Mouse (Mus musculus) ZHBTc4 (cell line): ENCODE measurements around the gene Hoxa3.

Experiments
- DNase-seq: peaks from one replicate; pipeline ENCODE4 v3.0.0-alpha.2; 2011; ENCODE audit warnings: low read depth, low spot score

Gene Hoxa3

DNA sequence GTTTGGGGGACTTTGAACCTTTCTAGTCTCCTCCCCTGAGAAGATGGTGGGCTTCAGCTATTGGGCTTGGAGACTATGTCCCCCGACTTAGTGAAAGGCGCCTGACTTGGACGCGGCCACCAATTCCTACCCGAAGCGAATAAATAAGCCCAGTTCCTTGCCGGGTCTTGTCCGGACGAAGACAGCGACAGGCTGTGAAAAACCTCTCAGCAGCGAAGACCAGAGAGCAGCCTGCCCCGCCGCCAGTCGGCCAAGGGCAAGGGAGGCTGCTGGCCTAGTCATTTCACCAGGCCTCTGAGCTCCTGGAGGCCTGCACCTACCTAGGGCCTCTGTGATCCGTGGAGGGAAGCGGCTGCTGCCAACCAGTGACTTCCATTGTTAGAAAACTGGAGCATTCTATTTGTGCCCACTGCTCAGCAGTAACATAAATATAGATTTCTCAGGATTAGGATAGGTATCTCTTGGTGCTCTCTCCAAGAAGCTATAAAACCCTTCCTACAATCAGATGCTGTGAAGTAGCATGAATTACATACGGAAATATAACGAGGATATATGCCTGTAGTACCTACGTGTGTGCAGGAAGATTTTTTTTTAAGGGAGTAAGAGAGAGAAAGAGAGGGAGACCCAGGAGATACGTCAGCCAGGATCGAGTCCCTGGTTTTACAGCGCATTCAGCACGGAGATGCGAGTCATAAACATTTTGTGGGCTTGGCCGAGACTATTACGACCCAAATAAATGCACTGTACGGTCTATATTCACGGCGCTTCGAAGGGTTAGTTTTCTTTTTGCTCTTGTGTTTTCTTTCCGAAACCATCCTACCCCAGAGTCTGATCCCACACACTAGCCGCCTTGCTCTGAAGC is 7.1 kb upstream of the Hoxa3 start:
- peak; percentile 35 for DNase-seq

DNA sequence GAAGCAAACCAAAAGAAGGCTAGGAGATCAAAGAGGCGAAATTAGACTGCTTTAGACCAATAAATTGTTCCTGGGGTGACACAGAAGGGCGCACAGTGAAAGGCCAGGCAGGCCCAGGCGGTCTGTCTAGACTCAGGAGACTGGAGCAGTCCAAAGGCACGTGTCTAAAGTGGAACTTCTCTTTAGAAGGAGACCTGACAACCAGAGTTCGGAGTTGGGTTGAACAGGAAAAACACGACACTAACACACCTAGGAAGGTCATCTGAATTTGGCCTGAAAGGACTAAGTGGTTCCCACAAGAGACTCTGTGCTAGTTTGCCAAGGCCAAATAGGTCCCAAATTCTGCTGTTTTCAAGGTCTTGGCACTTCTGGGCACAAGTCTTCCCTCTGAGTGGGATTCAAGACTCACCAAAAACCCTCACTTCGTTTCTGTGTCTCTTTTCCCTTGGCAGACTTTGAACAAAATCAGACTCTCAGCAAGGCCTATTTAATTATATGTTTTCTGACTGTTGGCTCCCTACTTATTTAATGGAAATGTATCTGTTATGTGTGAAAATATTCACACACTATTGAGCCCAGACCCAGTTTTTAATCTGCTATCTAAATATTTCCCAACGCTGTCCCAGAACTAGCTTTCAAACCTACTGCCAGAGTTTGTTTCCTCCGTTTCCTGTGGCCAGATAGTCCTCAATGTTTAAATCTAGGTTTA is 6.3 kb upstream of the Hoxa3 start:
- DNase-seq = no peak

DNA sequence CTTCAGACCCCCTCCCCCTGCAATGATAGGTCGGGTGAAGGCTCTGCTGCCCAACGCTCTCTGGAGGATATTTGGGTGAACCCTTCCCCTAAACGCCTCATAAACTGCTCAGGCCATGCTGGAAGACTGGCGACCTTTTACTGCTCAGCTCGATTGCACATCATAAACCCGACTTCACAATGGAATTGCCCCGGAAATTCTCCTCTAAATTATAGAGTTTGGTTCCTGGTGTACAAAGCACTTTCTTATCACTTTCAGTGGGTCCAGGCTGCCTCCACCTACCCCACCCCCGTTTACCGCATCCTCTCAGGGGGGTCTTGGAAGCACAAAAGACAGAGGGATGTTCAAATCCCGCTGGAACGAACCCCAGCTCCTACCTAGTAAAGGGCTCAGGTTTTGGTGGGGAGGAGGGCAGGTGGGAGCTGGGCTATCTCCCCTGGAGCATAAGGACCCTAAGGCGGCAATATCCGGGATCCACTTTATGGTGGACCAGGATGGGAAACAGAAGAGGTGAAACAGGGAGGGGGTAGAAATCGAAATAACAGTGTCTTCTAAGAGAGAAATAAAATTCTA is 5.6 kb upstream of the Hoxa3 start:
- DNase-seq = no peak

DNA sequence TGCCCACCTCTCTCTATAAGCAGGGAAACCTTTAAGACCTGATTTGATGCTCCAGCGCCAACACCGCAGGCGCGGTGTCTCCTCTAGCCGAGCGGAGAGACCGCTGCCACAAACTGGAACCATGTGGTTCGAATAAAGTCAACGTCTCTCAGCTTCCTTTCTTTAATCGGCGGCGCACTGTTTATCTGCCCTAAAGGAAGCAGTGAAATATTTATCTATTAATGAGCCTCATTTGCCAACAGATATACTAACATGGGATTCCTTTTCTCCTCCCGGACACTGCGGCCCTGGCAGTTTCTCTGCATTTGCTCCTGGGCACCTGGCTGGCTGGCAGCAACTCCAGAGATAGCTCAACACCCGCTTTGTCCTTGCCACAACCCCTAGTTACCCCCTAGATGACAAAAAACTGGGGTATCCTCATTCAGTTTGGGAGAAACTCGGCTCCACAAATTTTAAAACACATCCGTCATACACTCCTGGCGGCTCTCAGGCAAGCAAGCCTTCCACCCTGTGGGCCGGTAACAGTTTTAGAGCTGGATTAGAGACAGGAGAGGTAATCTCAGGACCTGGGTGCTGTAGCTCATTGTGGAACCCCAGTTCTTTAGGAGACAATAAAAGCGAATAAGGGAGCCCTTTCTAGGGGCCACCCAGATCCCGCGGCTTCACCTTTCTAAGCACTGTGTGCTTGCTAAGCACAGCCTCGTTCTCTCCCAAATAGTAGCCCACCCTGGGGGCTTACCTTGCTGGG is 4.9 kb upstream of the Hoxa3 start:
- DNase-seq = peak; percentile 65

DNA sequence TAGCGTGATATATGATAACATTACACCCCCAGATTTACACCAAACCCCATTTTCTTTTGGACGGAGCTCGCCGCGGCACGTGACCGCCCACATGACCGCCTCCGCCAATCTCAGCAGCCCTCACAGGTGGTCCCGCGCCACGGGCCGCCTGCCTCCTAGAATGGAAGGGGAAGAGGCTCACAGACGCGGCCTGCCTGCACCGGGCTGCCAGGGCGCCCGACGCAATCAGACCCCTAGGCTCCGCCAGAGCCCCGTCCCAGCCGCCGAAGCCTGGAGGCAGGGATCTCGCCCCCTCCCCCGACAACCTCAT is 4.3 kb upstream of the Hoxa3 start:
- DNase-seq = peak; percentile 87

DNA sequence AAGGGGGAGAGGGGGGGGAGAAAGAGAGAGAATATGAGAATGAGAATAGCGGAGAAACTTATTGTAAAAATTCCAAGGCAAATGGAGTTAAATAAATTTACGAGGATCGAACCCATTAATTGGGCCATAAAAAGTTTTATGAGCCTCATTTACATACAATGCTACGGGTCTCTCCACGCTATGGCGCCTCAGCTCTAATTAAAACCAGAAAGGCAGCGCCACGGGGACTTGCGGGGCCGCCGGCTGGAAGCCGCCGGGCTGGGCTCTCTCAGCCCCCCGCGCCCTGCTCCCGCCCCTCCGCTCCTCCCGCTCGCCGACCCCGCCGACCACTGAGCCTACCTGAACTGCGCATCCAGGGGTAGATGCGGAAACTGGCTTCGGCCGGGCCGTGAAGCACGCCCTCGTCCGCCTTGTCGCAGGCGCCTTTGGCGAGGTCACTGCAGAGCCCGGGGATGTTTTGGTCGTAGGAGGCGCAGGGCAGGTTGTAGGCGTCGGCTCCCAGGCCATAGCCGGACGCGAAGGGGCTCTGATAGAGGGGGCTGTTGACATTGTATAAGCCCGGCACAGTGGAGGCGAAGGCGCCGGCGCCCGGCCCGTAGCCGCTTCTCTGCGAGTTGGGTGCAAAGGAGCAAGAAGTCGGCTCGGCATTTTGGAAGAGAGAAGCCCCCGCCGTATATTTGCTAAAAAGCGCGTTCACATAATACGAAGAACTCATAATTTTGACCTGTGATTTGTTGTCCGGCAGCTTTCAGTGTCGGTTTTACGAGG is 3.7 kb upstream of the Hoxa3 start:
- DNase-seq = peak; percentile 67

DNA sequence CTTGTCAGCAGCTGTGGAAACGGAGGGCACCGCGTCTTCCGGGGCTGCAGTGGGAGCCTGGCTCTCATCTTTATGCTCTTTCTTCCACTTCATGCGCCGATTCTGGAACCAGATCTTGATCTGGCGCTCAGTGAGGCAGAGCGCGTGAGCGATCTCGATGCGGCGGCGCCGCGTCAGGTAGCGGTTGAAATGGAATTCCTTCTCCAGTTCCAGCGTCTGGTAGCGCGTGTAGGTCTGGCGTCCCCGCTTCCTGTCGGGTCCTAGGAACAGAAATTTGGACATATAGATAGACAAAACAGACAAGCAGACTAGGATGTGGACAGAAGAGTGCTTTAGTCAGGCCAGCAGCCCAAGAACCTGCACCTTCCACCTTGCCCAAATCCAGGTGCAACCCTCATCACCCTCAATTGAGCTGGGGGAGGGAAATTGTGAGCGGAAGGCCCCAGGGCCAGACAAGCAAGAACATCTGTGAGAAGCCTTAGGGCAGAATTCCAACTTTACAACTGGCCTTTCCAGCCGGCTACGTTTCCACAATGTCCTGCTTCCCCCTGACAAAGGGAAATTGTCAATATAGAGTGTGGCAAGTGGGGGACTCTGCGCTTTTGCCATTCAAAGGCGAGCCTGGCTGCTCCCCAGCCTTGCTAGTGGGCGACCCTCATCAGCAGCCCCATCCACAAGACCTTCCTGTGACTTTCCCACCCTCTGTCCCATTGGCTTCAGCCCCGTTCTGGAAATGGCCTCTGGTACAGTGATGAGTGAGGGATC is 2.8 kb upstream of the Hoxa3 start:
- DNase-seq = peak; percentile 66

DNA sequence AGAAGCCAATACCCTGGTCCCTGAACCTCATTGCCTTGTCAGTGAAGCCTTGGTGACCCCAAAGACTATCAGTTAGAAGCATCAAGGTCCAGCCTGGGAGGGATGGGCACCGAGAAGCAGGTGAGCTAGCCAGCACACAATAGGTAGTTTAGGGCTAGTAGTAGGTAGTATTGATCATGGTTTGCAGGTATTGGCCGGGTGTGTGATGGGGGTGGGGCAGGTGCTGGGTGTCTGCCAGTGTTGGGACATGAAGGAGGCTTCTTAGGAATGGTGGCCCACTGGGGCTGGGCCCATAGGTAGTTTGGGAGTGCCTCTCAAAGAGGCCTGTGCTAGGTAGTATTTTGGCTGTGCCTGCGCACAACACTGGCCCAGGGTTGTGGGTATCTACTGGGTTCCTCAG is 1.9 kb upstream of the Hoxa3 start:
- peak; percentile 5 for DNase-seq

DNA sequence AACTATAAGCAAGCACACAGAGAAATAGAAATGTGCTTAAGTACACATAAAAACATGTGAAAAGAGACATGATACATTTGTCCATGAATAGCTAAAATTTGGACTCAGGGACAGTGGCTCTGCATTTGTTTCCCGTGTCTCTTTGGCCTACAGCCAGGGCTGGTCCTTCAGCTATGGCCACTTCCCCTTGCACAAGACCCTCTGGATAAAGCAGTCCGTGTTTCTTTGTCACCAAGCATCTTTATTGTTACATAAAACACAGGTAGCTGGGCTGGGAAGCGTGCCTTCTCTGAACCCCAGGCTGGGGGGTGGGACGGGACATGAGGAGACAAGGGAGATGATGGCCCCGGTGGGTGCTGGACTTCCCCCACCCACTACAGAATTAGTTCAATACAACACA is 1.1 kb upstream of the Hoxa3 start:
- no peak for DNase-seq

DNA sequence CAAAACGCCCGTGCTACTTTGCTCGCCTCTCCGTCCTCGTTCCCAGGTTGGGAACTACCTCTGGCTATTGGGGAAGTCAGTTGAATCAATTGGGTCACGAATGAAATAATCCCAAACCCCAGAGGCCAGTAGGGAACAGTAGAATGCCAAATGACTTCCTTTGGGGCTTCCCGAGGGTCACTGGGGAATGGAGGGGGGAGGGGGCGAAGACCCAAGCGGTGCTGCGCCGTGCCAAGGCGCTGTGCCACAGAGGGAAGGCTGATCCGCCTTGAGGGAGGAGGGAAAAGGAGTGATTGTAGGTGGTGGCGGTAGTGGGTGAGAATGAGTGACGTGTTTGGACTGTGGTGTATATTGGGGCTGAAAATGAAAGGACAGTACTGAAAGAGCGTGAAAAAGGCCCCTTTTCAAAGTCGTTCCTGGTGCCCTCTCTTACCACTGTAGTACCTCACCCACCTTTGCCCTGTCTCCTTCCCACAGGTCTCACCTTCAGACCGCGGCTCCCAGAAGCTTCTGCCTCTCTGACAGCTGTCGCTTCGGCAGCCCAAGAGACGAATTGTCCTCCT is 499 bp downstream of the Hoxa3 start:
- DNase-seq = no peak

DNA sequence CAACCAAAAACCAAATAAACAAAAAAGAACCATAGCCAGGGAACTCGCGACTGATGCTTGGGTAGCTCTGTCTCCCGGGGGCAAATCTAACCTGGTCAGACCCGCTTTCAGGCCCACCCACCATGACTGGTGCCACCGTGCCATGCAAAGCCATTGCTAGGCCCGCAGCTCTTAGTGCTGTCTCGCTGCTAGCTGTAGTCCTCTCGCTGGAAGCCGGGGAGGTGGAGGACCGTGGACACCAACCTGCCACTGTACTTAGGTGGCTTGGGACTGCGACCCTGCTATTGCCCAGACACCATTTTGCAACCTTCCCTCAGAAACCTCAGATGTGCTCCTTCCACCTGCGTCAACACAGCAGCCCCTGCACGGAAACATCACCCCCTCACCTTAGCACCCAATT is 1.2 kb downstream of the Hoxa3 start:
- DNase-seq = no peak

DNA sequence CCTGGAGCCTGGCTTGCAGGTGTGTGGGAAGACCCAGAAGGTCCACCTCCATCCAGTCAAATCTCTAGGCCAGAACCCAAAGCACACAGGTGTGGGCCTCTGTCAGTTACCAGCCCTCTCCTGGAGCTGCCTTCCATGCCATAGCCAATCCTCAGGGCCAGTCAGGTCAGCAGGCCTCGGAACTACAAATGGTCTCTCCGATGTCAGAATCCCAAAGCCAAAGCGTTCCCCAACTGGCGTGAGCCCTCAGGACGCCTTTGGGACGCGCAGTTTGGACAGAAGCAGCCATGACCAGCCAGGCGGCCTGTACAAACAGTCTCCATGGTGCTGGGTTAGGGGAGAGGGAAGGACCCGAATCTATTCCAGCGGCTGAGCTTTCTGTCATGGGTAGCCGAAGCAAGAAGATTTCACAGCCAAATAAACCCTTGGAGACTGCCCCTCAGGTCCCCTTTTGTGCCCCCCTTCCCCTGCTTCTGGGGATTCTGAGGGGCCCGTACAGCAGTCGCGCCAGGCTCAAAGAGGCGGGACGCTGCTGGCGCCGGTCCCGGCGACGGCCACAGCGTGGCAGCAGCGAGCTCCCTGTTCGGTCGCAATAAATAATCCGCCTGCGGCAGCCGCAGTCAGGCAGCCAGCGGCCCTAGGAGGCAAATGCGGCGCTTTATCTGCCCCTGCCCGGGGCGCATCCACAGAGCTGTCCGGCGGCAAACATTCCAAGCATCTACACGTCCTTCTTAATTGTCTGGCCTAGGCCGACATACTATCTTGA is 1.8 kb downstream of the Hoxa3 start:
- DNase-seq = peak; percentile 91

DNA sequence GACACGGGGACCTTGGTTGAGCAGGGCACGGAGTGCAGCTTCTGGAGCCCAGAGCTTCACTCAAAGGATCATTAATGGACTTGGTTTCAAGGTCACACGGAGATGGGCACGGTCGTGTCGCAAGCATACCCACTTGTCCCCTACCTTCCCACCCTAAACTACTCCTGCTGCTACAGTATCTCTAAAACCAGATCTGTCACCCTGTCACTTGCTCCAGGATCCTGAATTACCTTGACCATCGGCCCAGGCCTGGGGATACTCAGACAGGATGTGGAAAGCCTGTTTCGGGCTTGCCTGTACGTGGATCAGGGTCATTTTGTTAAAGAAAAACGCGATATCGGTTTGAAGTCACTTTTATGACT is 3.5 kb downstream of the Hoxa3 start:
- DNase-seq = no peak

DNA sequence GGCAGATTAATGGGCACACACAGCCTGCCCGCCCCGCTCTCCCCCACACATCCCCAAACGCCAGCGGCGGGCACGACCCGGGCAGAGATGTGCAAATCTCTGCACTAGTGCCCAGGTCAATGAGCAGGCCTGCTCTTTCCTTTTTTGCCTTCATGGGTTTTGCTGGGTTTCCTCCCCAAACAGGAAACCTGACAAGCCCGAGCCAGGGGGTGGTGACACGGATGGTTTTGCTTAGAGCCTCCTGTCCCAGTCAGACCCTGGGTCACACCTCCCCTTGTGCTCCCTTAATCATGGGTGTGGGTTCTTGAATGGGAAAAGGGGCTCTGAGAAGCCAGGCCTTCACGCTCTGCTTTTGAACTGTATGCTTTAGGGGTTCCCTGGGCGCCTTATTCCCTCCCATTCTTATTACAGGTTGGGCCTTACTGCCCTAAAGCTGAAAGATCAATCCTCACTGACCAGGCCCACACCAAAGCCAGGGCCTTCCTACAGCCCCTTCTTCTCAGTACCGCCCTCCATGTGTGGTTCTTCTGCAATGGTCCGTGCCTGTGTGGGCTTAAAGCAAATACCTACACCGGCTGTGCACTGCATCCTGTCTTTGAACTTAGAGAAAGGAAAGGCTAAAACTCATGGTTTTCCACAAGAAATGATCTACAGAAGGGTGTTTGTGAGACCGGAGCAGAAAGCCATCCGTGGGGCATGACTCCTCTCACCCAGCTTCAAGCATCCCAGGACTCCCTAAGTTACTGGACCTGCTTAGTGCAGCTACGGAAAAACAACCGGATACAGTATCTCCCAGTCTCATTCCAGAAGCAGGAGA is 4.1 kb downstream of the Hoxa3 start:
- peak; percentile 33 for DNase-seq

DNA sequence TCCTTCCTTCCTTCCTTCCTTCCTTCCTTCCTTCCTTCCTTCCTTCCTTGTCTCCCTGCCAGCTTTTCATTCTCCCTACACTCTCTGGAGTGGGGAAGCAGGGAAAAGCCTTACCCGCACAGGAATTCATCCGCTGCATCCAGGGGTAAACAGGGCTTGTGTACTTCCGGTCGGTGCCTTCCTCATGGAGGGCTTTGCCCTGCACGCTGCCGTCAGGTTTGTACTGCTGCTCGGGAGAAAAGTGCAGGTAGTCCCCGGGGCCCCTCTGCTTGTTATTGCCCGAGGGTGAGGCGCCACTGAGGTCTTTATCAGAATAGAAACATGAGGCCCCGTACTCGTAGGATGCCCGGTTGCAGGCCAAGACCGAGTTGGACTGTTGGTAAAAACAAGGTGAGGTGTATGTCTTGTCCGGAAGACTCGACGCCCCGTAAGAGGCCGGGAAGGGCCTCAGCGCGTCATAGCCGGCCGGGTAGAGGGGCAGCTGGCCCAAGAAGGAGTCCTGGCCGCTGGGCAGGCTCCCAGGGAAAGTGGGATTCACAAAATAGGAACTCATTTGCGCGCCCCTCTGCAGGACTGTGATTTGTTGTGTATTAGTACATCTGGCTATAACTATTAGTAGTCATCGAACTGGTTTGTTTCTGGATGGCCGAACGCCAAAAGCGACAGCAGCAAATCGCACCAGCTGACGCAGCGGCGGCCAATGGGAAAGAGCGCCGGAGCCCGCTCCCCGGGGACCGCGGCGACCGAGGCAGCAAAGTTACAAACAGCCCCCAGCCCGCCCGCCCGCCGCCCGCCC is 4.9 kb downstream of the Hoxa3 start, which contains the start of gene Hoxa6:
Gene Hoxa6 (minus strand): TSS at position 651 of the 796 bp plus-strand sequence.
- DNase-seq = peak; percentile 58

DNA sequence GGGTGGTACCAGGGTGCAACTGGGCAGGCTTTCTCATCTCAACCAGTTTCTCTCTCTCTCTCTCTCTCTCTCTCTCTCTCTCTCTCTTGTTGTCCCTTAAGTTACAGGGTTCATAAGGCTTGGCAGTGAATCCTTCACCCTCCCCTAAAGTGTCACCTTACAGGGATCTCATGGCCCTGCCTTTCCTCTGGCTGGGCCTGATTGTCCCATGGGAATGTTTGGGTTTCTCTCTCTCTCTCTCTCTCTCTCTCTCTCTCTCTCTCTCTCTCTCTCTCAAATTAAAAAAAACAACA is 5.5 kb downstream of the Hoxa3 start:
- no peak for DNase-seq

DNA sequence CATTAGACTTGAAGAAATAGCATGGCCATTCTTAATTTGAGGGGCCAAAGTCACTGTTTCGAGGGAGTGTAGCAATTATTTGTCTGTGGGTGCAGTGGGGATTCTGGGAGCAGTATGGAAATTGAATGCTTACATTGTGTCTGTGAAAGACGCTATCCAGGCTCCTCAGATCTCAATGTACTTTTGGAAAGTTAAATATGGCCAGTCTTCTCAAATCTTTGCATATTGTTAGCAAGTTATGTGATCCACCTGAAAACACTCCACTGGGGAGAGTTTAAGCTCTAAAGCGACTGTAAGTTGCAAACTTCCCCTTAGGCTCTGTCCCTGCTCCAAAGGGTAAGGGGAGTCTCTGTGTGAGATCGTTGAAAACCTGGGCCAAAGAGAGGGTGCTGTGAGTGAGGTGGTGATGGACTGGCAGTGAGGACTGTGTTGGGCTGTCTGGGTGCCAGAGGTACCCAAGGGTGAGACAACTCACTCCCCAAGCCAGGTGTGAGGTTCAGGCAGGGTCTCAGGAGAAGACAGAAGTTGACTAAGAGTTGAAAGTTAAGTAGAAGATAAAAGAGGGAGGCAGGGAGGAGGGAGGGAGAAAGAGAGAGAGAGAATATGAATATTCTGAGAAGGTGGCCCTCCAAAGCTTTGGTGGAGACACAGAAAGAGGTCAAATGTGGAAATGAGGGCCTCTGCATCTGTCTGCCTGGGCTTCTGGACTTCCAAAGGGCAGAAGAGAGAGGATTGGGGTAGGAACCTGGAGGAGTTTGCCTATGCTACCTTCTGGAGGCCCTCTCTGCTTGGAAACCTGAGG is 6.1 kb downstream of the Hoxa3 start:
- peak; percentile 17 for DNase-seq
